Mouse (Mus musculus): ENCODE data around the gene Fosb.

The Fosb gene

GRCm38 (mm10) chr7:19331910-19332309 is 22.1 kb upstream of the Fosb start:
- DNase-seq (ENCODE audit: low spot score in 2 of 2): no peak

- no peak for DNase-seq (ENCODE audit: low spot score in 2 of 2)
Measured at GRCm38 (mm10) chr7:19328425-19328824, 18.6 kb upstream of the Fosb start.

GRCm38 (mm10) chr7:19327782-19328181 is 17.9 kb upstream of the Fosb start:
- no peak for DNase-seq (ENCODE audit: low spot score in 2 of 2)

- DNase-seq (ENCODE audit: low spot score in 2 of 2): peak; percentile 96 to 98
Measured at GRCm38 (mm10) chr7:19327128-19327527, 17.3 kb upstream of the Fosb start.

GRCm38 (mm10) chr7:19326359-19326758 is 16.5 kb upstream of the Fosb start:
- peak; percentile 90 to 93 for DNase-seq (ENCODE audit: low spot score in 2 of 2)

GRCm38 (mm10) chr7:19325262-19326199 is 15.7 kb upstream of the Fosb start:
- no peak for DNase-seq (ENCODE audit: low spot score in 2 of 2)

- no peak for DNase-seq (ENCODE audit: low spot score in 2 of 2)
Measured at GRCm38 (mm10) chr7:19324221-19324620, 14.4 kb upstream of the Fosb start.

GRCm38 (mm10) chr7:19322489-19322888 is 12.6 kb upstream of the Fosb start:
- DNase-seq (ENCODE audit: low spot score in 2 of 2): no peak

- DNase-seq (ENCODE audit: low spot score in 2 of 2): no peak
Measured at GRCm38 (mm10) chr7:19321464-19321863, 11.6 kb upstream of the Fosb start.

- DNase-seq (ENCODE audit: low spot score in 2 of 2): no peak
Measured at GRCm38 (mm10) chr7:19320637-19321036, 10.8 kb upstream of the Fosb start.

GRCm38 (mm10) chr7:19319906-19320305 is 10.1 kb upstream of the Fosb start:
- peak; percentile 95 to 96 for DNase-seq (ENCODE audit: low spot score in 2 of 2)

- DNase-seq (ENCODE audit: low spot score in 2 of 2): no peak
Measured at GRCm38 (mm10) chr7:19319458-19319857, 9.6 kb upstream of the Fosb start.

GRCm38 (mm10) chr7:19318676-19319075 is 8.8 kb upstream of the Fosb start:
- DNase-seq (ENCODE audit: low spot score in 2 of 2): no peak

- no peak for DNase-seq (ENCODE audit: low spot score in 2 of 2)
Measured at GRCm38 (mm10) chr7:19318201-19318600, 8.3 kb upstream of the Fosb start.

GRCm38 (mm10) chr7:19316451-19317161 is 6.8 kb upstream of the Fosb start:
- DNase-seq (ENCODE audit: low spot score in 2 of 2): peak in 1 of 2 experiments; percentile 73

- DNase-seq (ENCODE audit: low spot score in 2 of 2): no peak
Measured at GRCm38 (mm10) chr7:19314033-19314432, 4.2 kb upstream of the Fosb start.

- no peak for DNase-seq (ENCODE audit: low spot score in 2 of 2)
Measured at GRCm38 (mm10) chr7:19311991-19312390, 2.1 kb upstream of the Fosb start.

- DNase-seq (ENCODE audit: low spot score in 2 of 2): no peak
Measured at GRCm38 (mm10) chr7:19309278-19309883, 470 bp downstream of the Fosb start.

GRCm38 (mm10) chr7:19308454-19309277 is 1.2 kb downstream of the Fosb start:
- peak; percentile 96 to 97 for DNase-seq (ENCODE audit: low spot score in 2 of 2)

- DNase-seq (ENCODE audit: low spot score in 2 of 2): peak; percentile 82 to 84
Measured at GRCm38 (mm10) chr7:19307739-19308453, 2.0 kb downstream of the Fosb start.
